Mouse (Mus musculus) forebrain, embryonic 14.5 days (tissue): Measurements from ENCODE around the gene Trpm3. TPM values are rescaled to one million over a fixed set of nuclear protein-coding genes. Genes with fewer than 3 reads are reported as not detected.
A peak's percentile ranks its signal among the peaks of the same experiment; 100 is the strongest.

Experiments used
- ATAC-seq: fragments of 200-750 bp; cut with Nextera tagmentation; 2 replicates; pipeline ENCODE4 v1.8.0; 2017; ENCODE audit warnings: mild to moderate bottlenecking, moderate library complexity
- DNase-seq: peaks from one replicate; pipeline ENCODE4 v3.0.0-alpha.2; 2015; ENCODE audit warnings: low spot score
- H3K27ac ChIP-seq: fragments of 300-500 bp; sonication (generic); 2 replicates; pipeline ENCODE4 v1.5.1; 2014; ENCODE audit warnings: low read depth, mild to moderate bottlenecking, control low read depth, low read length, moderate library complexity
- H3K27me3 ChIP-seq: fragments of 300-500 bp; sonication (generic); replicated peaks from 2 replicates; pipeline ENCODE4 v1.6.1; 2014; ENCODE audit warnings: low read length, control low read depth, mixed read lengths; ENCODE audit not compliant: control insufficient read depth, insufficient read depth
- H3K36me3 ChIP-seq: fragments of 300-500 bp; sonication (generic); 2 replicates; pipeline ENCODE4 v1.6.1; 2014; ENCODE audit warnings: low read length, control low read depth; ENCODE audit not compliant: control insufficient read depth, insufficient read depth
- H3K4me1 ChIP-seq: fragments of 300-500 bp; sonication (generic); 2 replicates; pipeline ENCODE4 v1.6.1; 2014; ENCODE audit warnings: antibody characterized with exemption, low read length, control low read depth; ENCODE audit not compliant: control insufficient read depth, insufficient read depth
- H3K4me2 ChIP-seq: fragments of 300-500 bp; sonication (generic); 2 replicates; pipeline ENCODE4 v1.6.1; 2014; ENCODE audit warnings: mild to moderate bottlenecking, control low read depth, low read length
- H3K4me3 ChIP-seq: fragments of 300-500 bp; sonication (generic); 2 replicates; pipeline ENCODE4 v1.5.1; 2014; ENCODE audit warnings: low read depth, low read length, control low read depth
- H3K9ac ChIP-seq: fragments of 300-500 bp; sonication (generic); 2 replicates; pipeline ENCODE4 v1.6.1; 2014; ENCODE audit warnings: mild to moderate bottlenecking, low read length, control low read depth, moderate library complexity
- H3K9me3 ChIP-seq: fragments of 300-500 bp; sonication (generic); replicated peaks from 2 replicates; pipeline ENCODE4 v1.6.1; 2016; ENCODE audit warnings: low read length, control low read depth, mixed read lengths; ENCODE audit not compliant: control insufficient read depth
- WGBS: fragments of 180-500 bp; shearing (Covaris S2); extraction: QIAGEN DNeasy Blood & Tissue Kit; methylation state at CpG from one replicate; pipeline ENCODE4 v1.1.7; 2014; 5-methylcytosine and 5-hydroxymethylcytosine counted together
- polyA plus RNA-seq: library from polyadenylated mRNA; unstranded; fragments of >200 nt; fragmentation: Nextera tagmentation; extraction: Ambion mirVana; gene quantifications from 2 replicates; pipeline ENCODE4 v1.2.1, GENCODE M21; 2014

The Trpm3 gene
- polyA plus RNA-seq, 1 experiment from 2014 or later: 10.7 TPM

GRCm38 (mm10) chr19:22582120-22582745 is 443.4 kb downstream of the Trpm3 start:
- DNase-seq (no peak), ATAC-seq (no peak)
- H3K4me3 ChIP-seq: no peak overlapping the region
- H3K4me1 ChIP-seq: no peaks in the 10 kb centered on the region
- no peak overlapping the region for H3K4me2 ChIP-seq
- H3K36me3 ChIP-seq: no peaks in the 10 kb centered on the region
- WGBS: 72% methylated on average over 4 of the region's 4 CpGs
- H3K27ac ChIP-seq: no peak overlapping the region
- H3K9ac ChIP-seq: no peak overlapping the region
- no peaks in the 10 kb centered on the region for H3K27me3 ChIP-seq
- H3K9me3 ChIP-seq: no peaks in the 10 kb centered on the region

- Histone ChIP-seq H3K9me3 (no peaks in the 10 kb centered on the region), H3K9ac (no peak overlapping the region), H3K4me3 (no peak overlapping the region), H3K27ac (no peak overlapping the region), H3K4me2 (no peak overlapping the region), H3K36me3 (no peaks in the 10 kb centered on the region), H3K27me3 (peaks cover 22% of the 10 kb centered on the region), H3K4me1 (peaks cover 3% of the 10 kb centered on the region; the same call in 1 of the 2 replicates)
- DNase-seq (no peak), ATAC-seq (no peak)
- 70% methylated on average over 3 of the region's 3 CpGs for WGBS
Measured at GRCm38 (mm10) chr19:22594492-22594891, 455.6 kb downstream of the Trpm3 start.

- ATAC-seq (peak; percentile 94), DNase-seq (peak; percentile 85)
- Histone ChIP-seq H3K4me1 (peaks cover 3% of the 10 kb centered on the region; the same call in 1 of the 2 replicates), H3K36me3 (no peaks in the 10 kb centered on the region), H3K9ac (no peak overlapping the region), H3K9me3 (no peaks in the 10 kb centered on the region), H3K27ac (no peak overlapping the region), H3K27me3 (peaks cover 24% of the 10 kb centered on the region), H3K4me2 (no peak overlapping the region), H3K4me3 (no peak overlapping the region)
- 6% methylated on average over 2 of the region's 2 CpGs for WGBS
Measured at GRCm38 (mm10) chr19:22595246-22595645, 456.4 kb downstream of the Trpm3 start.

GRCm38 (mm10) chr19:22596715-22597114 is 457.9 kb downstream of the Trpm3 start:
- 63% methylated on average over 3 of the region's 3 CpGs for WGBS
- Histone ChIP-seq H3K36me3 (no peaks in the 10 kb centered on the region), H3K9ac (no peak overlapping the region), H3K27me3 (peaks cover 24% of the 10 kb centered on the region), H3K4me3 (no peak overlapping the region), H3K4me2 (no peak overlapping the region), H3K9me3 (no peaks in the 10 kb centered on the region), H3K4me1 (peaks cover 3% of the 10 kb centered on the region; the same call in 1 of the 2 replicates), H3K27ac (no peak overlapping the region)
- DNase-seq: no peak
- ATAC-seq: no peak

- H3K27ac ChIP-seq: no peak overlapping the region
Measured at GRCm38 (mm10) chr19:22604322-22604721, 465.5 kb downstream of the Trpm3 start.

GRCm38 (mm10) chr19:22607985-22608684 is 469.3 kb downstream of the Trpm3 start:
- H3K27ac ChIP-seq: no peak overlapping the region
- no peaks in the 10 kb centered on the region for H3K9me3 ChIP-seq
- H3K36me3 ChIP-seq: no peaks in the 10 kb centered on the region
- no peaks in the 10 kb centered on the region for H3K4me1 ChIP-seq
- H3K4me2 ChIP-seq: no peak overlapping the region
- 70% methylated on average over 5 of the region's 5 CpGs for WGBS
- DNase-seq (no peak), ATAC-seq (no peak)
- H3K4me3 ChIP-seq: no peak overlapping the region
- H3K27me3 ChIP-seq: no peaks in the 10 kb centered on the region
- no peak overlapping the region for H3K9ac ChIP-seq

More at GRCm38 (mm10) chr19:22604322-22604721, 465.5 kb downstream of the Trpm3 start:
- DNase-seq: no peak
- Histone ChIP-seq H3K9me3 (no peaks in the 10 kb centered on the region), H3K27me3 (peaks cover 4% of the 10 kb centered on the region; the same call in 1 of the 2 replicates), H3K4me1 (no peaks in the 10 kb centered on the region), H3K9ac (no peak overlapping the region), H3K36me3 (no peaks in the 10 kb centered on the region), H3K4me2 (no peak overlapping the region), H3K4me3 (no peak overlapping the region)
- no peak for ATAC-seq
- 30% methylated on average over 4 of the region's 4 CpGs for WGBS

GRCm38 (mm10) chr19:22611621-22612020 is 472.8 kb downstream of the Trpm3 start:
- no peaks in the 10 kb centered on the region for H3K4me1 ChIP-seq
- H3K27me3 ChIP-seq: no peaks in the 10 kb centered on the region
- H3K9ac ChIP-seq: no peak overlapping the region
- ATAC-seq (no peak), DNase-seq (no peak)
- WGBS: 65% methylated on average over 2 of the region's 2 CpGs
- H3K36me3 ChIP-seq: no peaks in the 10 kb centered on the region
- H3K27ac ChIP-seq: no peak overlapping the region
- no peak overlapping the region for H3K4me2 ChIP-seq
- H3K4me3 ChIP-seq: no peak overlapping the region
- no peaks in the 10 kb centered on the region for H3K9me3 ChIP-seq

GRCm38 (mm10) chr19:22615367-22615766 is 476.5 kb downstream of the Trpm3 start:
- 87% methylated on average over 6 of the region's 6 CpGs for WGBS
- Histone ChIP-seq H3K4me1 (no peaks in the 10 kb centered on the region), H3K9me3 (no peaks in the 10 kb centered on the region), H3K9ac (no peak overlapping the region), H3K36me3 (no peaks in the 10 kb centered on the region), H3K27me3 (no peaks in the 10 kb centered on the region), H3K4me3 (no peak overlapping the region), H3K27ac (no peak overlapping the region), H3K4me2 (no peak overlapping the region)
- ATAC-seq: no peak
- no peak for DNase-seq
